Mouse (Mus musculus) limb, embryonic 15.5 days (tissue): ENCODE data around the gene Cd70. TPM values are rescaled to one million over a fixed set of nuclear protein-coding genes. Genes with fewer than 3 reads are reported as not detected.

Experiments used
- ATAC-seq: fragments of 200-750 bp; cut with Nextera tagmentation; 2 replicates; pipeline ENCODE4 v1.8.0; 2017; ENCODE audit warnings: low read depth, moderate TSS enrichment; ENCODE audit not compliant: insufficient number of reproducible peaks, low FRiP score, low TSS enrichment
- H3K27ac ChIP-seq: fragments of 300-500 bp; sonication (generic); 2 replicates; pipeline ENCODE4 v1.5.1; 2015; ENCODE audit warnings: moderate library complexity, mild to moderate bottlenecking, inconsistent platforms
- H3K27me3 ChIP-seq: fragments of 300-500 bp; sonication (generic); 2 replicates; pipeline ENCODE4 v1.6.1; 2015; ENCODE audit warnings: inconsistent platforms
- H3K36me3 ChIP-seq: fragments of 300-500 bp; sonication (generic); 2 replicates; pipeline ENCODE4 v1.6.1; 2015; ENCODE audit warnings: inconsistent platforms
- H3K4me1 ChIP-seq: fragments of 300-500 bp; sonication (generic); 2 replicates; pipeline ENCODE4 v1.6.1; 2015; ENCODE audit warnings: inconsistent platforms
- H3K4me2 ChIP-seq: fragments of 300-500 bp; sonication (generic); 2 replicates; pipeline ENCODE4 v1.6.1; 2015; ENCODE audit warnings: mild to moderate bottlenecking, inconsistent platforms
- H3K4me3 ChIP-seq: fragments of 300-500 bp; sonication (generic); 2 replicates; pipeline ENCODE4 v1.5.1; 2015; ENCODE audit warnings: mild to moderate bottlenecking, inconsistent platforms
- H3K9ac ChIP-seq: fragments of 300-500 bp; sonication (generic); 2 replicates; pipeline ENCODE4 v1.6.1; 2015; ENCODE audit warnings: inconsistent platforms
- H3K9me3 ChIP-seq: fragments of 300-500 bp; sonication (generic); 2 replicates; pipeline ENCODE4 v1.6.1; 2016; ENCODE audit warnings: inconsistent platforms
- whole genome bisulfite sequencing: fragments of 180-500 bp; shearing (Covaris S2); methylation state at CpG from one replicate; pipeline ENCODE4 v1.1.7; 2015; 5-methylcytosine and 5-hydroxymethylcytosine counted together
- polyA plus RNA-seq: library from polyadenylated mRNA; unstranded; fragments of >200 nt; fragmentation: Nextera tagmentation; extraction: Ambion mirVana; gene quantifications from 2 replicates; pipeline ENCODE4 v1.2.1, GENCODE M21; 2015

The Cd70 gene
- polyA plus RNA-seq, 1 experiment from 2014 or later: not detected

DNA sequence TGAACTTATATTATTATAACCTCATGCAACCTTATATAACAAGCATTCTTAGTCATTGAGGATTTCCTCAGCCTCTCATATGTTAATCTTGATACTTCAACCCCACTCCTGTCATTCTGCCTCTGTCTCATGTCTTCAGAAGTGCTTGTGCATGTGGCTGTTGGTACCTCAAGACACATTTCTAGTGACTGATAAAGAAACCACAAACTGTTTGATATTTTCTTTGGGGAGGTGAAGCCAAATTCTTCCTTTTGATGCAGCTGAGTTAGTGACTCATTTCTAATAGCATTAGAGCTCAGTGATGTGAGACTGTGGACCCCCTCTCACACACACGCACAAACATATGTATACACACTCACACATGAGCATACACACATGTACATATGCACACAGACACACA, 17.8 kb downstream of the Cd70 start:
- no peak overlapping the region for H3K9ac ChIP-seq
- no peak overlapping the region for H3K27ac ChIP-seq
- H3K4me2 ChIP-seq: no peak overlapping the region
- WGBS: 78% methylated on average over 1 of the region's 1 CpGs
- H3K36me3 ChIP-seq: no peaks in the 10 kb centered on the region
- no peaks in the 10 kb centered on the region for H3K4me1 ChIP-seq
- no peaks in the 10 kb centered on the region for H3K9me3 ChIP-seq
- no peak for ATAC-seq
- no peaks in the 10 kb centered on the region for H3K27me3 ChIP-seq
- no peak overlapping the region for H3K4me3 ChIP-seq

- Histone ChIP-seq H3K27me3 (no peaks in the 10 kb centered on the region), H3K4me1 (no peaks in the 10 kb centered on the region), H3K9me3 (no peaks in the 10 kb centered on the region), H3K4me2 (no peak overlapping the region), H3K36me3 (no peaks in the 10 kb centered on the region), H3K9ac (no peak overlapping the region), H3K4me3 (no peak overlapping the region), H3K27ac (no peak overlapping the region)
- WGBS: 52% methylated on average over 3 of the region's 3 CpGs
- no peak for ATAC-seq
Measured at GRCm38 (mm10) chr17:57125853-57126622, 23.5 kb downstream of the Cd70 start.

DNA sequence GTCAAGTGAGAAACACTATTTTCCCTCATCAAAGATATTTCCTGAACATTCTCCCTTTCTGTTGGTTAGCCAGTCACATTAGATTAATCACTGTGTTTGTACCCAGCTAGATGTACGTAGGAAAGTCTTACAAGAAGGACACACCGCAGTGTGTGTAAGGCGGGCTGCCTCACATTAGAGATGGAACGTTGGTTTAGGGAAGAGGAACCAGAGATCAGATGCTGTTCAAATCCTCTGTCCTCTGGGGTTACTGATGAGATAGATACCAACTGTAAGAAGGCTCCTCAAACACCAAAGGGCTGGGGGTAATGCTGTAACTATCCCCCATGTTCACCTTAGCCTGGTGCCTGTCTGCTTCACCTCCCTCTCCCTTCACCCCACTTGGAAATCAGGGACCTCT, 24.8 kb downstream of the Cd70 start:
- Histone ChIP-seq H3K4me1 (no peaks in the 10 kb centered on the region), H3K4me2 (no peak overlapping the region), H3K9ac (no peak overlapping the region), H3K36me3 (no peaks in the 10 kb centered on the region), H3K27ac (no peak overlapping the region), H3K9me3 (no peaks in the 10 kb centered on the region), H3K4me3 (no peak overlapping the region), H3K27me3 (no peaks in the 10 kb centered on the region)
- no peak for ATAC-seq
- 75% methylated on average over 4 of the region's 4 CpGs for WGBS

GRCm38 (mm10) chr17:57123192-57124118, 26.1 kb downstream of the Cd70 start:
- Histone ChIP-seq H3K36me3 (no peaks in the 10 kb centered on the region), H3K4me3 (no peak overlapping the region), H3K9me3 (no peaks in the 10 kb centered on the region), H3K4me1 (peaks cover 4% of the 10 kb centered on the region; the same call in 1 of the 2 replicates), H3K4me2 (no peak overlapping the region), H3K27ac (no peak overlapping the region), H3K27me3 (no peaks in the 10 kb centered on the region), H3K9ac (no peak overlapping the region)
- ATAC-seq: no peak
- 81% methylated on average over 11 of the region's 11 CpGs for WGBS

- no peak for ATAC-seq
- H3K27me3 ChIP-seq: no peaks in the 10 kb centered on the region
- peaks cover 6% of the 10 kb centered on the region; the same call in 1 of the 2 replicates for H3K4me1 ChIP-seq
- H3K27ac ChIP-seq: no peak overlapping the region
- 48% methylated on average over 2 of the region's 2 CpGs for WGBS
- H3K4me2 ChIP-seq: no peak overlapping the region
- no peak overlapping the region for H3K9ac ChIP-seq
- H3K4me3 ChIP-seq: no peak overlapping the region
- H3K9me3 ChIP-seq: no peaks in the 10 kb centered on the region
- no peaks in the 10 kb centered on the region for H3K36me3 ChIP-seq
Measured at GRCm38 (mm10) chr17:57121856-57122255, 27.7 kb downstream of the Cd70 start.

DNA sequence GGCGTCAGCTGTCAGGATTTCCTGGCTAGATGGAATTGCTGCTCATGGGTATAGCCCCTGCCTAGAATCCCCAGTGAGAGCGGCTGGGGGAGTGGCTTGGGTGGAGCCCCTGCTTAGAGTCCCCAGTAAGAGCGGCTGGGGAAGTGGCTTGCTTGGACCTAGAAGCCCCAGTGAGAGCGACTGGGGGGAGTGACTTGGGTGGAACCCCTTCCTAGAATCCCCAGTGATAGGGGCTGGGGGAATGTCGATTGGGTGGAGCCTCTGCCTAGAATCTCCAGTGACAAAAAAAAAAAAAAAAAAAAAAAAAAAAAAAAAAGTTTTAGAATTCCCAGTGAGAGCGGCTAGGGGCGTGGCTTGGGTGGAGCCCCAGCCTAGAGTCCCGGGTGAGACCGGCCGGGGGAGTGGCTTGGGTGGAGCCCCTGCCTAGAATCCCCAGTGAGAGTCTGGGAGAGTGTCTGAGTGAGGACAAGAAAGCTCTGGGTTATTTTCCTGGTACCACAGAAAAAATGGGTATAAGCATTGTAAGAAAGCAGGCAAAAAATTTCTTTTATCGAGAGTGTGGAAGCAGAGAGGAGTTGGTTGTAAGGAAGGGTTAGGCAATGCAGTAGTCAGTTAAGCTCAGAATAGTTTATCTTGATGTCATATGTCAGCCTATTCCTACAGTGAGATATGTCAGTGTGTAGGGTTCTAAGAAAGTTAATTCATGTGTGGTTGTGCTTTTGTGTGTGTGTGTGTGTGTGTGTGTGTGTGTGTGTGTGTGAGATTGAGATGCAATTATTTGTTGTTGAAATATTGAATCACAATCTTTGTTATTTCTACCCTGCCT, 30.8 kb downstream of the Cd70 start:
- Histone ChIP-seq H3K9ac (no peak overlapping the region), H3K4me3 (no peak overlapping the region), H3K4me1 (peaks cover 6% of the 10 kb centered on the region; the same call in 1 of the 2 replicates), H3K27ac (no peak overlapping the region), H3K36me3 (no peaks in the 10 kb centered on the region), H3K27me3 (no peaks in the 10 kb centered on the region), H3K9me3 (no peaks in the 10 kb centered on the region), H3K4me2 (peak overlapping the region; percentile 24)
- under 1% methylated on average over 11 of the region's 11 CpGs for WGBS
- peak; percentile 61 for ATAC-seq

GRCm38 (mm10) chr17:57116801-57117200, 32.8 kb downstream of the Cd70 start:
- no peak for ATAC-seq
- WGBS: 76% methylated on average over 2 of the region's 2 CpGs
- H3K4me3 ChIP-seq: no peak overlapping the region
- no peaks in the 10 kb centered on the region for H3K27me3 ChIP-seq
- H3K4me1 ChIP-seq: peaks cover 6% of the 10 kb centered on the region; the same call in 1 of the 2 replicates
- H3K9ac ChIP-seq: no peak overlapping the region
- H3K4me2 ChIP-seq: no peak overlapping the region
- no peak overlapping the region for H3K27ac ChIP-seq
- no peaks in the 10 kb centered on the region for H3K9me3 ChIP-seq
- no peaks in the 10 kb centered on the region for H3K36me3 ChIP-seq

DNA sequence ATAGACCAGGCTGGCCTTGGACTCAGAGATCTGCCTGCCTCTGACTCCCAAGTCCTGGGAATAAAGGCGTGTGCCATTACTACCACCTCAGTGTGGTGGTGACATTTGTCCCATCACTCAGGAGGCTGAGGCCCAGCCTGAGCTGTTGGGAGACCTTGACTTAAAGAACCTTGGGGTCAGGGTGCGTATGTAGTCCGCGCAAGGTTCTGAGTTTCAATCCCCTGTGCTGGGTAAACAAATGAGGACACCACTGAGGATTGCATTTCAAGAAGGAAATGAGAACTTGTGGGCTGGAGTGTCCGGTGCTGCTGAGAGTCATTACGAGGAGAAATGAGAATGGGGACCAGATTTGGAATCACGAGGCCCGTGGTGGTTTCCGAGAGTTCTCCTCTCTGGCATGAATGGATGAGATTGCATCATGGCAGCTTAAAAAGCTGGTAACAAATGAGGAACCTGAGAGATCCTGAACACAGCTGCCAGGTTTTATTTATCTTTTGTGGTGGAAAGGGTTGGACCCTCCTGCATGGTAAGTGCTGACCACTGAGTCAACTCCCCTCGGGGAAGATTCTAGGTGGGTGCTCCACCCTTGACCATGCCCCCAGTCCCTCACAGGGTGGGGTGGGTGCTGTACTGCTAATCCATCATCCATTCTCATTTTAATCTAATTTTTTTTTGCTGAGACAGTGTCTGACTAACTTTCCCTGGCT, 36.7 kb downstream of the Cd70 start:
- 87% methylated on average over 10 of the region's 10 CpGs for WGBS
- Histone ChIP-seq H3K36me3 (no peaks in the 10 kb centered on the region), H3K9me3 (no peaks in the 10 kb centered on the region), H3K4me2 (no peak overlapping the region), H3K4me1 (no peaks in the 10 kb centered on the region), H3K27ac (no peak overlapping the region), H3K27me3 (no peaks in the 10 kb centered on the region), H3K9ac (no peak overlapping the region), H3K4me3 (no peak overlapping the region)
- ATAC-seq: no peak

DNA sequence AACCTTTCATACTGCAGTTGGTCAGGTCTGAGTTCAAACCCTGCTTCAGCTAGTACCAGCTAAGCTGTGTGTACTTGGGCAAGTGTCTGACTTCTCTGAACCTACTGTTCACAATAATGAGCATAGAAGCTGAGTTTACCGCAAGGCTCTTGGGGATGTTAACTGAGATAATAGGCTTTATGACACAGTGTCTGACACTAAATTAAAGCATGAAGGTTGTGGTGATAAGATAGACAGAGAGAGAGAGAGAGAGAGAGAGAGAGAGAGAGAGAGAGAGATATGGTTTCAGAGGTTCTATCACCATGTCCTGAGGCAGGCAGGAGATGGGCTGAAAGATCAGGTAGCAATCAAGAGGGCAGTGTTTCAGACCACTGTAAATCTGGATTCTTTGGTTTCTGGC, 39.6 kb downstream of the Cd70 start:
- H3K36me3 ChIP-seq: no peaks in the 10 kb centered on the region
- no peak overlapping the region for H3K4me2 ChIP-seq
- no peak overlapping the region for H3K4me3 ChIP-seq
- H3K9ac ChIP-seq: no peak overlapping the region
- no peaks in the 10 kb centered on the region for H3K27me3 ChIP-seq
- no peak for ATAC-seq
- peaks cover 13% of the 10 kb centered on the region; the same call in 1 of the 2 replicates for H3K4me1 ChIP-seq
- WGBS: 79% methylated on average over 1 of the region's 1 CpGs
- no peak overlapping the region for H3K27ac ChIP-seq
- H3K9me3 ChIP-seq: no peaks in the 10 kb centered on the region

GRCm38 (mm10) chr17:57108666-57109171, 40.9 kb downstream of the Cd70 start:
- ATAC-seq: no peak
- Histone ChIP-seq H3K36me3 (no peaks in the 10 kb centered on the region), H3K4me3 (no peak overlapping the region), H3K27me3 (no peaks in the 10 kb centered on the region), H3K4me1 (peaks cover 20% of the 10 kb centered on the region), H3K9ac (no peak overlapping the region), H3K9me3 (no peaks in the 10 kb centered on the region), H3K4me2 (no peak overlapping the region), H3K27ac (no peak overlapping the region)
- WGBS: 51% methylated on average over 5 of the region's 5 CpGs
